Mouse (Mus musculus) mouse embryonic stem cell (cell line): ENCODE measurements around the gene Klk1b5.

Experiments used
- in situ Hi-C, 2 experiments: fragments of 300-500 bp; cut with MboI; formaldehyde crosslinking; loops; 1 replicate in 1 of 2; 3 replicates in 1 of 2; pipeline ENCODE4 v1.14.3; 2019 to 2020; ENCODE audit warnings: low sequenced_read_pairs in 2 of 2, low pct_unique_long_range_greater_than_20kb in 1 of 2, mixed read lengths in 1 of 2; ENCODE audit not compliant: unreplicated experiment in 1 of 2

The Klk1b5 gene

GRCm38 (mm10) chr7:44247971-44248370 is 32.2 kb downstream of the Klk1b5 start:
- in situ Hi-C loops, result no loop called here

GRCm38 (mm10) chr7:44249248-44249647 is 33.5 kb downstream of the Klk1b5 start:
- in situ Hi-C loops, result no loop called here

GRCm38 (mm10) chr7:44250732-44251275 is 35.1 kb downstream of the Klk1b5 start:
- in situ Hi-C loops, result loop anchor here in 1 of 2 experiments (25.0 kb wide), 1 partner anchor 386 kb away; no protein-coding TSS in a partner anchor

GRCm38 (mm10) chr7:44253023-44253616 is 37.4 kb downstream of the Klk1b5 start:
- in situ Hi-C loops, result loop anchor here in 1 of 2 experiments (25.0 kb wide), 1 partner anchor 384 kb away; no protein-coding TSS in a partner anchor

- in situ Hi-C loops, result loop anchor here in 1 of 2 experiments (25.0 kb wide), 1 partner anchor 382 kb away; no protein-coding TSS in a partner anchor
These were observed 39.2 kb downstream of the Klk1b5 start for GRCm38 (mm10) chr7:44254930-44255329.

GRCm38 (mm10) chr7:44257278-44257677 is 41.5 kb downstream of the Klk1b5 start, which contains the start of gene Acp4:
TSS of gene Acp4 (minus strand) at chr7:44257378.
- in situ Hi-C loops, result loop anchor here in 1 of 2 experiments (25.0 kb wide), 1 partner anchor 380 kb away; no protein-coding TSS in a partner anchor

GRCm38 (mm10) chr7:44260410-44260809 is 44.7 kb downstream of the Klk1b5 start:
- in situ Hi-C loops, result loop anchor here in 1 of 2 experiments (5.0 to 25.0 kb wide), 2 partner anchors 57 to 377 kb away; no protein-coding TSS in a partner anchor

GRCm38 (mm10) chr7:44261147-44261546 is 45.4 kb downstream of the Klk1b5 start, which contains the start of gene Gm15517:
TSS of gene Gm15517 (plus strand) at chr7:44261447.
- in situ Hi-C loops, result loop anchor here in 1 of 2 experiments (5.0 to 25.0 kb wide), 2 partner anchors 56 to 376 kb away; no protein-coding TSS in a partner anchor

- in situ Hi-C loops, result loop anchor here in 1 of 2 experiments (5.0 to 25.0 kb wide), 2 partner anchors 54 to 374 kb away; no protein-coding TSS in a partner anchor
These were observed 47.3 kb downstream of the Klk1b5 start for GRCm38 (mm10) chr7:44262791-44263643.

- in situ Hi-C loops, result loop anchor here in 1 of 2 experiments (25.0 kb wide), 1 partner anchor 369 kb away; no protein-coding TSS in a partner anchor
These were observed 52.4 kb downstream of the Klk1b5 start for GRCm38 (mm10) chr7:44268117-44268516.

- in situ Hi-C loops, result loop anchor here in 1 of 2 experiments (25.0 kb wide), 1 partner anchor 368 kb away; no protein-coding TSS in a partner anchor
These were observed 53.7 kb downstream of the Klk1b5 start for GRCm38 (mm10) chr7:44269397-44269796.
